Mouse (Mus musculus) brain, embryonic 14.5 days (tissue): ENCODE data around the gene Sfrp2.

Experiments
- CTCF ChIP-seq: fragments of 200-500 bp; IDR thresholded peaks from 2 replicates; pipeline ENCODE4 v1.5.1; 2012; ENCODE audit warnings: inconsistent platforms, mild to moderate bottlenecking, moderate library complexity, borderline replicate concordance; ENCODE audit not compliant: insufficient read depth, insufficient read length; ENCODE audit errors: extremely low read depth
- POLR2A ChIP-seq: fragments of 200-500 bp; IDR thresholded peaks from 2 replicates; pipeline ENCODE4 v1.6.1; 2012; ENCODE audit warnings: mild to moderate bottlenecking, inconsistent platforms, borderline replicate concordance; ENCODE audit not compliant: poor library complexity, insufficient read depth, insufficient read length, severe bottlenecking; ENCODE audit errors: extremely low read depth

GRCm38 (mm10) chr3:83775403-83775802, 9.3 kb downstream of the Sfrp2 start:
- TF ChIP-seq CTCF (no peak), POLR2A (no peak)
